Mouse (Mus musculus): ENCODE data around the gene Ddrgk1.
A peak's percentile ranks its signal among the peaks of the same experiment; 100 is the strongest.

Ddrgk1 gene

DNA sequence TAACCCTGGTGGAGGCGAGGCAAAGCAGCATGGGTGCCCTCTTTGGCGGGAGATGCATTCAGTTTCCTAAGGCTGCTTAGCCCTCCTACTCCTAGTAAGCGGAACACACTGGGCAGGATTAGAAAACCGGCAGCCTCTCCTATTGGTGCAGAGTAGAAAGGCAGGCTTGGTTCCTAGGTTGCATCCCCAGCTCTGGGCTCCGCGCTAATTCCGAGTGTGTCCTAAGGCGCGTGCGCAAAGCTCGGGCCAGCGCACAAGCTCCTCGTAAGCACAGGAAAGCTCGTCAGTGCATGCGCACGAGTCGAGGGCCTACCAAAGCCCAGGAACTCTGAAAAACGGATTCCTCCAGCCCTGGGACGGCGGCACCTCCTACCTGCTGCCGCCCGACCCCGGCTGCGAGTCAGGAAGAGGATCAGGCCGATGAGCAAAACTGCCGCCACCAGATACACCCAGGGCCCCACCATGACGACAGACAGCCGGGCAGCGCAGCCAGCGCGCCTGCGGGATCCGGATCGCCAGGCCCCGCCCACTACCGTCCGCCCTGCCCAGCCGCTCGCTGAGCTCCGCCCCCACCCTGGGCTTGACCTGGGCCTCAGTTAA, at the start of gene Ddrgk1:
TSS of gene Ddrgk1 (minus strand) at position 558 of the 600 bp plus-strand sequence.
- peak; percentile 94 to 96 for DNase-seq (ENCODE audit: low spot score in 2 of 2)

DNA sequence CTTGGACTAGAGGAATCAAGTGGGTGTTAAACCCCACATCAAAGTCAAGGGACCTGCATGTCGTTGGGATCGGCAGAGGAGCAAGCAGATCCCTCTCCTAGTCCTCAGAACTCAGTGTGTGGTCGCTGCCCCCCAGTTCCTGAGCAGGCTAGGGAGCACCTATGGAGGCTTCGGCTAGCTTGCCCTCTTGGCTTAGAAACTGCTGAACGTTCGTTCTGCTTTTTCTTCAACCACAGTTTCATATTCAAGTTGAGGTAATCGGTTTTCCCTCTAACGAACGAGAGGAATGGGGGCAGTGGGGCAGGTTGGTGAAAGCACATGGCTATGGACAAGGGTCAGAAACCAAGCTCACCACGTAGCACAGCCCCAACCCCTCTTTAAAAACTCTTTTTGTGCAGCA, 42.6 kb upstream of the Ddrgk1 start:
- DNase-seq (ENCODE audit: low spot score in 2 of 2): no peak

DNA sequence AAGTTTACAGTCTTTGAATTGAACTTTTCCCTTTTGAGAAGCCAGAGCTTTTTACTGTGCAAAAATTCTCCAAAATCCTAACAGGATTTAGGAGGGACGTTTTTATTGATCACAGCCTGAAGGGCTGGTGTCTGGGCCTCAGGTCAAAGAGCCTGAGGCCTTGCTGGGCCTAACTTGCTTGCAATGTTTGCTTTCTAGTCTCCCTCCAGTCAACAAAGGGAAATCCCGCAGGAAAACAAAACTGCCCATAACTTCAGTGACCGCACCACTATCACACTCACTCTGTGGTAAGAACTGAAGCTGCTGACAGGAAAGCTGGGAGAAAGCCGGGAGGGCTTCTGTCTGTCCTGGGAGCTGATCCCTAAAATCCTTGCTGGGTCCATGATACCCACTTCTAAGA, 42.1 kb upstream of the Ddrgk1 start:
- no peak for DNase-seq (ENCODE audit: low spot score in 2 of 2)

DNA sequence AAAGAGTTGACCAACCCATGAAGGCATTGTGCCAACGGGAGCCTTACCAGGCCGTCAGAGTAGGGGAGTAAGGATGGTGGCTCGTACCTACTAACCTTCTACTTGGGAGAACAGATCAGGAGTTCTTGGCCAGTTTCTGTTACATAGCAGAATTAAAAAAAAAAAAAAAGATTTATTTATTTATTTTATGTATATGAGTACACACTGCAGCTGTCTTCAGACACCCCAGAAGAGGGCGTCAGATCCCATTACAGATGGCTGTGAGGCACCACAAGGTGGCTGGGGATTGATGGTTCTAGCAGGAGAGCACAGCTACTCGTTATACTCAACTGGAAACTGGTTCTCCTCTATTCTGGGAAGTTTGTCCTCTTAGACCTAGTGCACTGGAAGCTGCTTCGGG, 40.7 kb upstream of the Ddrgk1 start:
- no peak for DNase-seq (ENCODE audit: low spot score in 2 of 2)

DNA sequence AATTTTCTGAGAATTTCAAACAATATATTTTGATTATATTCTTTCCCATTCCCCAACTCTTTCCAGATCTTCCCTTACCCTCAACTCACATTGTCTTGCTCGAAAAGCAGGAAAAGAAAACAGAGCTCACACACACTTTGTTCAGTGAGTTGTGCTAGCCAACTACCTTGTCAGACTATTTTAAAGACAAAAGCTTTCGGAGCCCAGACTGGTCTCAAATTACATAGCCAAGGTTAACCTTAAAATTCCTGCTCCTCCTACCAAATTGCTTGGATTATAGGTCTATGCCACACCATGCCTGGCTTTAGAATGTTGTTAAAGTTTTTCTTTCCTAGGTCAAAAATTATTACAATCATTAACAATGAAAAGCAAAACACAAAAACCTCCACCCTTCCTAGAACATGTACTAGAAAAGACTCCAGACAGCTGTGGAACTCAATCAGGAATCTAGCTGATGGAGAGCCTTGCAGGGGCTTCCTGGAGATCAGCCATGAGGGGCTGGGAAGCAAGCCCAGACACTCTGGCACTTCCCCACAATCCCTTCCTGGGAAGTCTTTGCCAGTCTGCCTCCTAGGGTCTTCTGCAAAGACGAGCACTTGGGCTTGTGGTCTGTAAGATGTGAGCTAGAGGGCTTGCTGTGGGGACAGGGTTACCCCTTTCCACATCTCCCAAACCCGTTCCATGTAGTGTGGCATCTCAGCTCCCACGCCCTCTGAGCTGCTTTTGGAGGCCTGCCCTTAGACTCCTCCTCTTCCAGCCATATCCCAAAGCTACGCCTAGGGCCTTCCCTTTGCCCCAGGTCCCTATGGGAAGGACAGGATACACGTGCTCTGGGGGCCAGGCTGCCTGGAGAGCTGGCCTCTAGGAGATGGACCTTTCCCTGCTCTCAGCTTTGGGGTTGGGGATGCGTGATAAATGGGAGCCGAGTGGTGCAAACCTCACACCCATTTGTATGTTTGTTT, 39.9 kb upstream of the Ddrgk1 start:
- DNase-seq (ENCODE audit: low spot score in 2 of 2): no peak

DNA sequence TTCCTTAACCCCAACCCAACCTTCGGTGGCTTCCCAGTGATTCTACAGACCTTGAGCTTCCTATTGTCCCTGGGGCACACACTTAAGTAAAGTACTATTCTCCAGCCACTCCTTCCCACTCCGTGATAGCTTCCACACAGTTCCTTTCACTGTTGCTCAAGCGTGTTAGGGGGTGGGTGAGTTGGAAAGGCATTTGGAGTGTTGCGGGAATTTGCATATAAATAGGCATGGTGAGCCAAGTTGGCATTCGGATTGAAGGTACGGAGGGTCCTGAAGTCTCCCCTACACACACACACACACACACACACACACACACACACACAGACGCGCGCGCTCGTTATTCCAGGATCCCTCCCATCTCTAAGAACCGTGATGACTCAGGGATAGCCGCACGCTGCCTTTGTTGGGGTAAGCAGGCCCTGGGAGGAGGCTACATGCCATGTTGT, 33.4 kb upstream of the Ddrgk1 start:
- no peak for DNase-seq (ENCODE audit: low spot score in 2 of 2)

DNA sequence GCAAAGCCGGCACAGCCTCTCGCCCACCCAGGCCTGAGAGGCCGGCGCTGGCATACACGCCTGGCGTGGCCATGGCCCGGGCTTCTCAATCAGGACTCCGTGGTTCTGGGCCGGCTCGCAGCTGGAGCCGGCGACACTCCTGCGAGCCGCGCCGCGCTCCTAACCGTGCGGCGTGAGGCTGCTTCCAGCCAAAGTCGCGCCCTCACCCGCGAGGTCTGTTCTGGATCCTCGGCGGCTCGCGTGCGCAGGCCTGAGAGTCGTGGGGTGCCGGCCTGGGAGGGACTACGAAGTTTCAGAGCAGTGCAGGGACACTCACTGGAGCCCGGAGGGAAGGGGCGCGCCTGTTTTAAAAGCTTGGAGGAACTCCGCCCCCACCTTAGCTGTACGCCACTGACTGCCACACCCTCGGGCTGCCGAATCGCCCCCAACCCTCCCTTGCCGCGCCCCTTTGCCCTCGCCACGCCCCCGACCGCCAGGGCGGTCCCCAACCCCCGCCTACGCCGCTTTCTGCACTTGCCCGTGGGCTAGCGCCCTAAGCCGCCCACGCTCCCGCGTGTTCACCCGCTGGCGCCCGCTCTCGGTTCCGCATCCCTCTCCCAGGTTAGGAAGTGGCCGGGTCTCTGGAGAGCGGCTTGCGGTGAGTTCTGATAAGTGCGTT, 32.8 kb upstream of the Ddrgk1 start, which contains the start of gene Slc4a11:
TSS of gene Slc4a11 (minus strand) at position 367 of the 658 bp plus-strand sequence.
- DNase-seq (ENCODE audit: low spot score in 2 of 2): peak; percentile 54 to 73

DNA sequence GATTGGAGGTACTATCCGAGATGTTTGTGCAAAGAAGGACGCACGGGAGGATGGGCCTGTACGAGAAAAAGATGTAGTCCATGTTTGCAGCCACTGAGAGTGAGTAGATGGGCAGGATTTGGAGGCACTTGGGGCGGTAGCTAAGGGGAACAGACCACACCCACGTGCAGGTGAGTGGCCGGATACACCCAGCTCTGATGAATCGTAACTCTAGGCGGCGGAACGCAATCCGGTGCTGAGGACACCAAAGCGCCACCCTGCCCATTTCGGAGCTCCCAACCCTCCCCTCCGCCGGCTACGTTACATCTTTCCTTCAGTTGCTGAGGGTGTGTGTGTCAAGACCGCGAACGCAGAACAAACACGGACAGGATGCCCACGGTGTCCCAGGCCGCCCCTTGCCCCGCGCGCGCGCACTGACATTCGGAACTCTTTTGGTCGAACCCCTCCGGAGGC, 32.3 kb upstream of the Ddrgk1 start:
- no peak for DNase-seq (ENCODE audit: low spot score in 2 of 2)

DNA sequence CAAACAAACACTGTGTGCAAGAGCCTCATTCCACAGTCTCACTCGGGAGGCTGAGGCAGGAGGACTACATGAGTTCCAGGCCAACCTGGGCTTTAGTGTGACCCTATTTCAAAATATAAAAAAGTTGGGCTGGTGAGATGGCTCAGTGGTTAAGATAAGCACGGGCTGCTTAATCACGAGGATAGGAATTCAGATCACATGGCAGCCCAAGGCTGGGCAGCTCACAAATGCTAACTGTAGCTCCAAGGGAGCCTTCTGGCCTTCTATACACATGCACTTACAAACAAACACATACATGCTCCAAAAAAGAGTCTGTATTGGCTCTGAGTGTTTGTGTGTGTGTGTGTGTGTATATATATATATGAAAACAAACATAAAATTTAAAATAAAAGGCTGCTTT, 29.1 kb upstream of the Ddrgk1 start:
- no peak for DNase-seq (ENCODE audit: low spot score in 2 of 2)

DNA sequence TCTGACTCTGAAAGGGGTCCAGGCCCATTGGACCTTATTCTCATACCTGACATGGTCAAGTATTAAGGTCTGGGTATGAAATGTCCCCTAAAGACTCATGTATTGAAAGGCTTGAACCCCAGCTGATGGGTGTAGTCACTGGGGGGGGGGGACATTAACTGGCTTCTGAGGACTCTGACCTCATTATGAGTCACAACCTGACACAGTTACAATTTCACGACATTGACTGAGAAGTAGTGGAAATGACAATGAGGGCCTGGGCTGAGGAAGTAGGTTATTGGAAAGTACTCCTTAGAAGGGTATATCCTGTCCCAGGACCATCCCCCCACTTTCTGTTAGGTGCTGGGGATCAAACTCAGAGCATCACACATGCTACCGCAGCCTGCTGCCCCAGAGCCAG, 24.6 kb upstream of the Ddrgk1 start:
- no peak for DNase-seq (ENCODE audit: low spot score in 2 of 2)

DNA sequence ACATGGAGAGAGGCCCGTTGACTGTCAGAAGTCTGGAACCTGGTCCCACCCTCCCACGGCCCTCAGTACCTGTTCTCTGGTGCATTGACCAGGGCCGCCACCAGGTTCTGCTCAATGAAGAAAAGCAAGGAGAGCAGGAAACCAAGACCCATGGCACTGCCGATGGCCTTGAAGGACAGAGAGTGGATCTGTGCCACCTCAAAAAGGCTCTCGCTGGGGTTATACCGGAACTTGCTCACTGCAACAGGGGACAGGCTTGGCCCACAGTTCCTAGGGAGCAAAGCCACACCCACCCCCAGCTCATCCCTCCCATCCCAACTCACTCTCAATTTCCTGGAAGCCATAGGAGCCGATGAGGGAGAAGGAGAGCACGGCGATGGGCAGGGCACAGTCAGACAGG, 21.0 kb upstream of the Ddrgk1 start:
- DNase-seq (ENCODE audit: low spot score in 2 of 2): no peak

DNA sequence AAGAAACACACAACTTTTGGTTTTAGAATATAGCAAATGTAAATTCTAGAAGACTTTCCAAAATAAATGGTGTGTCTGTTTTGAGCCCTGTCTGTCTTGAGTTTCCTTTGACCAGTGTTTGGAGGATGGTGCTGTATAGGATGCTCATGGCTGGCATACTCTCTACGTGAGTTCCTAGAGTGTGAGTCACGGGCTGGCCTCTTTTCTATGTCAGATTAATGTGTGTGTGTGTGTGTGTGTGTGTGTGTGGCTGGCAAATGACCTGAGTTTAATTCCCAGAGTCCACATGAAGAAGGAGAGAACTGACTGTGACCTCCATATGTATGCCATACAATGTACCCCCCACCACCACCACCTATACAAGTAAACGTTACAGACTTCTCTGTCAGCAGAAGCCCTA, 17.1 kb upstream of the Ddrgk1 start:
- DNase-seq (ENCODE audit: low spot score in 2 of 2): no peak

DNA sequence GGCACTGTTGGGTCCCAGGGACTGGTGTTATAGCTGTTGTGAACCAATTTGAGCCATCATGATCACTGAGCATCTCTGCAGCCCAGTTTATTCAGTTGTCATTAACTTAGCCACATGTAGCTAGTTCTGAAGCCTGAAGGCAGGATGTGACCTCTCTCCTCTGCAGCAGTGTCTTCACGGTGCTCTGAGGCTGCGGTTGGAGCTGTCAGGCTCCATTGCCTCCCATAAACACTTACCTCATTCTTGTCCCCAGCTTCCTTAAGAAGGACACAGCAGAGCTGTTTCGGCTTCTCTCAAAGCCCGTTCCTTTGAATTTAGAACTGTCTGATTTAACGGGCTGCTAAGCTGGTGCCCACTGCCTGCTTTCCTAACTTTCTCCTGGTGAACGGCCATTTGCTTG, 15.4 kb upstream of the Ddrgk1 start:
- no peak for DNase-seq (ENCODE audit: low spot score in 2 of 2)

DNA sequence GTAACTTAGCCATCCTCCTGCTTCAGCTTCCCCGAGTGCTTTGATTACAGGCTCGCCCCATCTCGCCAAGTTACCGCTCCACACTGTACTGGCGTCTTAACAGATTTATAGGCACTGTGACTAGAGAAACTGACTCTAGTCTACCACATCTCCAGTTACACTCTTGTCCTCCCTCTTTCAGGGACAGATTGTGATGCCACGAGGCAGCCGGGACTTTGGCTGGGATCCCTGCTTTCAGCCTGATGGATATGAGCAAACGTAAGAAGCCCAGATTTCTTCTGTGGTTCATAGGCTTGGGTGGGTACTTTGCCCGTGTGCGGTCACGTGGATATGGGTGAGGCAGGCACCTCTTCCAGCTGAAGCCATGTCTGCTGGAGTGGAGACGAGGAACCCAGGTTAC, 14.7 kb upstream of the Ddrgk1 start:
- no peak for DNase-seq (ENCODE audit: low spot score in 2 of 2)

DNA sequence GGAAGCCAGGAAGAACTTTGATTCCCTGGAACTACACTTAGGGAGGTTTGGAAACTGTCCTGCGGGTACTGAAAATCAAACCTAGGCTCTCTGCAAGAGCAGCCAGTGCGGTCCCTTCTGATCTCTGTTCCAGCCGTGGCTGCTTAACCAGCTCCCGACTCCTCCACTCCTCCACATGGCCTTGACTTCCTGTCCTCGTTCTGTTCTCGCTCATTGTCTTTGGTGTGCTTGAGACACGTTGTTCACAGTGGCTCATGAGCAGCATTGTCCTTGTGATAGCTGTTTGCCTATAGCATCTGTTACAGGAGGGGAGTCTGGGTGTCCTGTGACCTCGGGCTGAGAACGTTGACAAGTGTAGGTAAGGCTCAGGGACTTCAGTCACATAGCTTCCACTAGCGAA, 12.8 kb upstream of the Ddrgk1 start:
- no peak for DNase-seq (ENCODE audit: low spot score in 2 of 2)

DNA sequence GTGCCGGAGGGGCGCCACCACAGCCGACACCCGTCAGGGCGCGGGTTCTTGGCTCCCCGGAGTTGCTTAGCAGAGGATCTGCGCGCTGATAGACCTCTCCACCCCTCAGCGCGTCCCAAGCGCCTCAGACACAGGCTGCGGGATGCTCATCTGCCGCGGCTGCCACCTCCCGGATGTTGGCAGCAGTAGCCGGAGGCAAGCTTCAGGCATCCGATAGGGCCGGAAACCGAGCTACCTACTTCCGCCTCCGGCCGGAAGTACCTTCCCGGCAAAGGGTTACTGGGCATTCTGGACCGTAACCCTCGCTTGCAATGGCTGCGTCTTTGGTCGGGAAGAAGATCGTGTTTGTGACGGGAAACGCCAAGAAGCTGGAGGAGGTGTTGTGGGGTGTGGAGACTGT, 3.1 kb upstream of the Ddrgk1 start, which contains the start of gene Itpa:
TSS of gene Itpa (plus strand) at position 52 of the 400 bp plus-strand sequence.
- peak; percentile 87 to 90 for DNase-seq (ENCODE audit: low spot score in 2 of 2)

DNA sequence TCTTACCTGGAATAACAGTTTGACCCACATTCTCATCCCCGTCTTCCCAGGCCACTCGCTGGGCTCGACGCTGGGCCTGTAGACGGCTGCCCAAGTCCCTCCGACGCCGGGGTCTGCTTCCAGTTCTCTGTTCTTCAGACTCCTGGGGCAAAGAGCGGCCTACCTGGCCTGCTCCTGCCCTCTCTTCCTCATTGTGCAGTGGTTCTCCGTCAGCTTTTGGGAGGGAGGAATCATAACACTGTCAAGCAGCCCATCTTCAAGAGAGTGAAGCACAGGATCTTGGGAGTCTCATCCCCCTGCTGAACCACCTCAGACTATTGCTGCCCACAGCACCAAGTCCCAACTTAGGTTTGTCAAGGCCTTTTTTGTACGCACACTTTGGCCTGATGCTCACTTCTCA, 1.1 kb downstream of the Ddrgk1 start:
- DNase-seq (ENCODE audit: low spot score in 2 of 2): no peak

DNA sequence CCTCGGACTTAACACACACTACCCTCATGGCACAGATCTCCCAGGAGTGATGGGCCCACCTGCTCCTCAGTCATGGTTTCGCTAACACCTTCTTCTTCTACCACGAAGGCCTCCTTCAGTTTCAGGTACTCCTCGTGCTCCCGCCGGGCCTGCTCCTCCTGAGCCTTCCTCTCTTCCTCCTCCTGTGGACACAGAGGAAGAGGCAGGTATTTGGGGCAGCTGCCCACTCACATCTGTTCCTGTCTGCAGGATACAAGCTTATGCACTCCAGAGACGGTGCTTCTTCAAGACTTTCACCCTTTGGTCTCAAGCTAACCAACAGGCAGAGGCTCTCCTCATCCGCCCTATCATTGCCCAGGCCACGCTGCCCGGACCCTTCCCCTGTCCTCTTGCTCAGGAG, 5.9 kb downstream of the Ddrgk1 start:
- DNase-seq (ENCODE audit: low spot score in 2 of 2): no peak

DNA sequence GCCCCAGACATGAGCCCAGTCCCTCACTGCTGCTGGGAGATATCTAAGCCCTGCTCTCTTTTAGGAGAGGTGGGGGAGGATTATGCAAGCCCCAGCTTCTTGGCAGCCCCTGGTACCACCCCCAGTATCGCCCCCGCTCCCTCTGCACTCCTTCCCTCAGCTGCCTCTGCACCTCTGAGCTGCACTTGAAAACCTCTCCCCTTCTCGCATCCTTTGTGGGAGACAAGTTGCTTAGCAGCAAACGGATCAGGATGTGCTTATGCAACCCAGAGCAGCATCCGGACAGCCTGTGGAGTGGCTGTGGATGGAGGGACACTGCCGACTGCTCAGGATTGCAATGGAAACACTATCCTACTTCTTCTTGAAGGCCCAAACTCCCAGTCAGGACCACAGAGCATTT, 6.9 kb downstream of the Ddrgk1 start:
- DNase-seq (ENCODE audit: low spot score in 2 of 2): no peak

DNA sequence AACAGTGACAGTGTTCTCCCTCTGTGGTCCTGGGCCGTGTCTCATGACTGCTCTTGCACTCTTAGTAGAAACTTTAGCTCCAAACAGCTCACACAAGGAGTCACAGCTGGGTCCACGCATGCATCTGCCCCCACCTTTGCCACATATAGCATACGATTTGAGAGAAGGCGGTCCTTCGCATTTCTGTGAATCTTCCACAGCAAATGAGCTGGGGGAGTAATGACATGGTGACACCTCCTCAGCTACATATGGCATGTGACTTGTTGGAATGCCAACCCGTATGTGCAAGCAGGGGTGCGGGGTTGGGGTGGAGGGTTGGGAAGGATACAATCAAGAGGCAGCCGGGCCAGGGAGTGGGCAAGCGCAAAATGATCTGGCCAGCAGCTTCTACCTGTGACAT, 7.9 kb downstream of the Ddrgk1 start:
- no peak for DNase-seq (ENCODE audit: low spot score in 2 of 2)

DNA sequence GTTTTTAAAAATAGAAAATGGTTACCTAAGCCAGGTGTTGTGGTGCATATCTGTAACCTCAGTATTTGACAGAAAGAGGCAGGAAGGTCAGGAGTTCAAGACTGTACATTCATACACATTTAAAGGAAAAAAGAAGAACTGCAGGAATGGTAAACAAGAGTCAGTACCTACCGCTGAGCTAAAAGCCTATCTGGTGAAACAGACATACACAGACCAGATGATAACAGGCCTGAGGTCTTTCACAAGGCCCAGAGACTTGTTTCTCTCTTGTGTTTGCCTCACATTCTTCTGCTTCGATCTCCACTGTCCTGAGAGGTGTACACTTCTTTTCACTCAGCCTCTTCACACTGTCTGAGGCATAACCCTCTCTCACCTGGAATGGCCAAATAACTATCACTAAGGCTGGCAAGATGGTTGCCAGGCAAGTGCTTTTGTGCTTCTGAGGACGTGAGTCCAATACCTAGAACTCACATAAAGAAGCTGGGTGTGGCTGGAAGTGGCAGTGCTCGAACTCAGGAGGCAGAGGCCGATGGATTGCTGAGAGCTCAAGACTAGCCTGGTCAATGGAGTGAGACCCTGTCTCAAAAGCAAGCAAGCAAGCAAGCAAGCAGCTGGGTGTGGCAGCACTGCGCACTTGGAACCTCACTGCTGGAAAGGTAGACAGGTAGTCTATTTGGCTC, 8.7 kb downstream of the Ddrgk1 start:
- no peak for DNase-seq (ENCODE audit: low spot score in 2 of 2)

DNA sequence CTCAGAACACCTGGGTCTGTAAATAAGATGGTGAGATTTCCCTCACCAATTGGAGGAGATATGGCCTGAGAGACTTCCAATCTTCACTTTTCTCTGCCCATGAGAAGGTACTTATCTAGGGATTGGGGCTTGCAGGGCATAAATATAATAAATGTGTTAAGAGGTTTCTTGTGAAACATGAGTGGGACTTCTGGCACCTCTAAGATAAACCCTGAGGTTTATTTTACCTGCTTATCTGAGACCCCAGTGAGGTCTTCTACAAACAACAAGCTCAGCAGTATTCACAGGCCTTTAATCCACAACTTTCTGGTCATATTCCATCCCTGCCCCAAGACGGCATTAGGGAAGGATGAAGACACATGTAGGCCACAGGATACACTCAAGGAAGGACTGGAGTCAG, 10.7 kb downstream of the Ddrgk1 start:
- no peak for DNase-seq (ENCODE audit: low spot score in 2 of 2)
